Mouse (Mus musculus): Measurements from ENCODE around the gene Tmem131l.

Gene Tmem131l

DNA sequence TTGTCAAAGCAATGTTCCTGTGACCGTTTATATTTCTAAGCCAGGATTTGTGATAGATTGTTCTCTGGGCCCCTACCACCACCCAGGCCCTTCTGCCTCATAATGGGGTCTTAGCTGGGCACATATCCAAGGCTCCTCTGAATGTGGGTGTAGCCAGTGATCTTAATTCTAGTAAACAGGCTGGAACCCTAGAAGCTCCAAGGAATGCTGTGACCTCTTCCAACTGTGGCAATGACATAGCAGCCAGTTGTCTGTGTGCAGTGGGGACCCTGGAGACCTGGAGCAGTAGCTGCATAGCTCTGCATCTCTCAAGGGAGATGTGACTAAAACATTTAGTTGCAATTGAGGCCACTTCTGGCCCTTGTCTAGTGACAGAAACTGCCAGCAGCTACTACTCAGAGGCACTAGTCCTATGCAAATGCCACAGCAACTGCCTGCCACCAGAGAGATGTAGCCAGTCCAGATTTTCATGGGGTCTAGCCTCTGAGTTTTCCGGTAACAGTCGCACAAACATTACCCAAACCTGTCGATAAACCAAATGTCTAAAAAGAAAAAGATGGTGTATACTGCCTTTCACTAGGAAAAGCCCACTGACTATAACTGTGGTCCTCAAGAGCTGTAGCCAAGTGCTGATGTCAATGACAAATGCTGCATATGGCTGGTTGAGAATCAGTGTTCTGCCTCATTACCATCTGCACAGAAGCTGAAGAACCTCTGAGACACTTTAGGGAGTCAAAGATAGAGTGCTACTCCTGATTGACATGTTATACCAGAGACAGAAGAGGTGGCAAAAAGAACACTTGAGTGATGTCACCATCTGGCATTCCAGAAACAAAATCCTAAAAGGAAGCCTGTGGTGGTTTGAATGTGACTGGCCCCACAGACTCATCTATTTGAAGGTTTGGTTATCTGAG lies 61.2 kb downstream of the Tmem131l start:
- DNase-seq (ENCODE audit: low spot score in 2 of 2): no peak

DNA sequence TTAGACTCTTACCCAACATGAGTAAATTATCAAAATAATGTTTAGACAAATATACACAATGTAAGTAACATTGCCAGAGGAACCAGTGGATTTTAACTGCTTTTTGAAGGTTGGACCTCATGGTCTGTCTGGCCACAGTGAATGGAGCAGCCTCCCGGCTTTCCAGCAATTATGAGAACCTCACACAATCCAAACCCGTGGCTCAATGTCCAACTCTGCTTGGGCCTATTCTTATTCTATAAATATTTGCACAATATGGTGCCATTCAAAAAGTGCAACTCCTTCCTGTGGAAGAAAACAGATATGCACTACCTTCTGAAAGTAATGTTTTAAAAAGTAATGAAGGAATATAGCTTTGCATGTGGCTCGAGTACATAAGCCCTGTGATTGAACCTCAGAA lies 62.2 kb downstream of the Tmem131l start:
- no peak for DNase-seq (ENCODE audit: low spot score in 2 of 2)

- no peak for DNase-seq (ENCODE audit: low spot score in 2 of 2)
These were observed 63.8 kb downstream of the Tmem131l start for GRCm38 (mm10) chr3:83976161-83976560.

- no peak for DNase-seq (ENCODE audit: low spot score in 2 of 2)
These were observed 66.6 kb downstream of the Tmem131l start for GRCm38 (mm10) chr3:83973339-83973738.

GRCm38 (mm10) chr3:83970629-83971028 lies 69.3 kb downstream of the Tmem131l start:
- DNase-seq (ENCODE audit: low spot score in 2 of 2): no peak

- DNase-seq (ENCODE audit: low spot score in 2 of 2): no peak
These were observed 70.9 kb downstream of the Tmem131l start for GRCm38 (mm10) chr3:83969081-83969480.

DNA sequence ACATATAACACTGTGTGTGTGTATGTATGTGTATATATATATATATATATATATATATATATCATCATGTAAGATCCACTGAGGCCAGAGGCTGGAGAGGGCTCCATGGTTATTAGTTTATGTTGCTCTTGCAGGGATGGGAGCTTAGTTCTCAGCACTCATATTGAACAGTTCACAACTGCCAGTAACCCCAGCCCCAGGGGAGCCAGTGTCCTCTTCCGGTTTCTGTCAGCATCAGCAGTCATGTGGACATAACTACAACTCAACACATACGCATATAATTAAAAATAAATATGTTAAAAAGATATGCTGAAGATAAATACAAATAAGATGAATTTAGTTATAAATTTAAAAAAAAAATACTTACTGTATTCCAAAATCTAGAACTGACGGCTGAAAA lies 72.2 kb downstream of the Tmem131l start:
- DNase-seq (ENCODE audit: low spot score in 2 of 2): no peak

GRCm38 (mm10) chr3:83965333-83965732 lies 74.6 kb downstream of the Tmem131l start:
- no peak for DNase-seq (ENCODE audit: low spot score in 2 of 2)

DNA sequence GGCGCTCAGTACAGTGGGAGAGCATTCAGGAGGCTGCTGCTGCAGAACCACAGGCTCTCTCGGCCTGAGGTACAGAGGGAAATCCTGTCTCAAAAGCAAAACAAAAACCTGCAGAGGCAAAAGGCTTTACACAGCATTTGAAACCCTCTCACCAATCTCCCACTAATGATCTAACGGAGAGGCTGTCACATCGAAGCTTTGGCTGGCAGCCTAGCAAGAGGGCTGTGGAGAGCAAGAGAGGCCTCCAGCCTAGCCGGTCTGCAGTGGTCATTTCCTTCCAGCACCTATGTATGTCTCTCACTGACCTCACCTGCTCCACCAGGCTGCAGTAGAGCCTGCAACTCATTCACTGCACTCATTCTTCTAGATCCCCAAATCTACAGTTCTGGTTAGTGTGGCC lies 76.3 kb downstream of the Tmem131l start:
- no peak for DNase-seq (ENCODE audit: low spot score in 2 of 2)

- no peak for DNase-seq (ENCODE audit: low spot score in 2 of 2)
These were observed 77.4 kb downstream of the Tmem131l start for GRCm38 (mm10) chr3:83962571-83962970.

DNA sequence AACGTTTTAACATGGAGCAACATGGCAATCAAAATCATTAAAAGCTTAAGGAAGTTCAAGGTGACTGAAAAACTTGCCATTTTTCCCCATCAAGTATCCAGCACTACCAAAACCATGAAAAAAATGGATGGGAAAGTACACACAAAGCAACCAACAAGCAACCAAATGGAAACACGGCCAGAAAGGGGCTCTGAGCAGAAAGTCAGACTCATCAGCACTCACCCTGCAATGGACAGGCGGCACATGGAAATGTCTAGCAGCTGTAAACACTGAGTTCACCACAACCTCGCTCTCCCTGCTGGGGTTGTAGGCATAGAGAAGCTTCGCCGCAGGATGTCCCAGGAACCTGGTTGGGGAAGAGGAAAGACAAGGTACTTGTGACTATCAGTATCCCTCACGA lies 77.9 kb downstream of the Tmem131l start:
- DNase-seq (ENCODE audit: low spot score in 2 of 2): no peak

GRCm38 (mm10) chr3:83958951-83959681 lies 80.9 kb downstream of the Tmem131l start:
- no peak for DNase-seq (ENCODE audit: low spot score in 2 of 2)

DNA sequence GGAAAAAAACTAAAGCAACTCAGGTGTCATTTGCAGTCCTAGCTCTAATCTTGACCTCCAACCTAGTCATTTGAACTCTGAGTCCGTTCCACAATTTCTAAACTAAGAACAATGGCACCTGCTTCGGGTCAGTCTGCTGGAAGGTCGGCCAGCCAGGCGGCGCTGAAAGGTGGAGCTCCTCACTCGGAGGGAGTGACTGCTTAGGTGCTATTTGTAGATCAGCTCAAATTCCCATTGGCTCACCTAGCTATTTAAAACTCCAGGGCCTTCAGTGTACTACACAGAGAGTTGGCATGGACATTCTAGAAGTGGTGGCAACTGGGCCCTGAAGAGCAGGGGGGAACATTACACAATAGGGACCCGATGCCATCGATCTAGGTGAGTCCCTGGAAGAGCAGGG lies 86.1 kb downstream of the Tmem131l start:
- DNase-seq (ENCODE audit: low spot score in 2 of 2): no peak

DNA sequence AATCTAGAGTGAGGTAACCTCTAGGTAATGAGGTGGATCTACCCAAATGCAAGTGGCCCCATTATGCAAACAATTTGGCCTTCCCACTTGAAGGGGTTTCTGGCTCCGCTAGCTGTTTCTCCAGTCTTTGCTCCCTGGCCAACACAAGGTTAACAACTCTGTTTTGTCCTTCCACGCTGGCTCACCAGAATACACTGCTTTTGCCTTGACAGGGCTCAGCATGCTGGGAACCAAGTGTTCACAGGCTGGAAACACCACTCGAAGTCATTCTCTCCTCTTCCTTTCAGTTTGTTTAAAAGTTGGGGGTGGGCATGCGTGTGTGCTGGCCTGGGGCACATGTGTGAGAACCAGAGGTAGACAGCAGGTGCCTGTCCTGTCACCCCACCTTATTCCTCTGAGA lies 91.2 kb downstream of the Tmem131l start:
- DNase-seq (ENCODE audit: low spot score in 2 of 2): no peak

DNA sequence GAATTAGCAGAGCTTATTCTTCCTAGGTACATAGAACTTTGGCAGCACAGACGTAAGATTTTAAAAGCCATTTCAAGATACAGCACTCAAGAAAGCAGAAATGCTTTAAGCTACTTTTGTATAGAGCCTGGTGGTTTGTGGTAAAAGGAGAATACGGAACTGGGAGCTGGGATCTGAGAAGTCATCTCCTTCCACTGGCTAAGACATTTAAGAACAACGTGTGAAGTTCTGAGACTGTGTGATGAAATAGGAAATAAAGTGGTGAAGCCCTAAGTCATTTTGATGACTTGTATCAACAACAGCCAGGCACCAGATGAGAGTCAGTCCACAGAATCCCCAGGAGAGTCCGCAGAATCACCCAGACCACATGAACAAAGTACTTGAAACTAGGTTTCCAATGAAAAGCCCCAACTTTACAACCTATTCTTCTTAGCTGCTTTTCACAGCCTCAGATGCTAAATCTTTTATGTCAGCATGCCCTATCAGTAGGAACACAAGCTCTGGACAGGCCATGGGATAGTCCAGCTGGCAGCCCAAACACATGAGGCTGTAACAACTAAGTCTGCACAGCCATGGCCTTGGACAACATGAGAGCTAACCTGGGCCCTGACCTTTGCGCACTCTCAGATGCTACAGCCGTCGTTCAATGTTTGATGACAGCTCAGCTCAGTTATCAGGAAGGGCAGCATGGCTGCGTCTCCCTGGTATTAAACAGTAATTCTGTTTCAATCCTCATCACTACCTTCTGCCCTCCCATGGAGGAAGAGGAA lies 92.3 kb downstream of the Tmem131l start:
- no peak for DNase-seq (ENCODE audit: low spot score in 2 of 2)

- DNase-seq (ENCODE audit: low spot score in 2 of 2): no peak
These were observed 93.1 kb downstream of the Tmem131l start for GRCm38 (mm10) chr3:83946848-83947247.

DNA sequence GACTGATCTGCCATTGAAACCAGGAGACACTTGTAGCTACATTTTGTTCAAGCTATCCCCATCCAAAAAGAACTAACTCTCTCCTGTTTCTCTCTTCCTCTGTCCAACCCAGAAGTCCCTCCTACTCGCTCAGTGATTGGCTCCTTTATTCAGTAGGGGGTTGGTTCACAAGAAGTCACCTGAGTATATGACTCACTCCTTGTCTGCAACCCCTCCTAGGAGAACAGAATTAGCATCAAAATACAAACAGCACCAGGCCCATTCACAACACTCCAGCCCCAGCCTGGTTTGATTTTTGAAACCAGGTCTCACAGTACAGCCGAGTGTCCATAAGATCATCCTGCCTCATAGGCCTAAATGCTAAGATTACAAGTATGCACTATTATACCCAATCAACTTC lies 96.3 kb downstream of the Tmem131l start:
- no peak for DNase-seq (ENCODE audit: low spot score in 2 of 2)

DNA sequence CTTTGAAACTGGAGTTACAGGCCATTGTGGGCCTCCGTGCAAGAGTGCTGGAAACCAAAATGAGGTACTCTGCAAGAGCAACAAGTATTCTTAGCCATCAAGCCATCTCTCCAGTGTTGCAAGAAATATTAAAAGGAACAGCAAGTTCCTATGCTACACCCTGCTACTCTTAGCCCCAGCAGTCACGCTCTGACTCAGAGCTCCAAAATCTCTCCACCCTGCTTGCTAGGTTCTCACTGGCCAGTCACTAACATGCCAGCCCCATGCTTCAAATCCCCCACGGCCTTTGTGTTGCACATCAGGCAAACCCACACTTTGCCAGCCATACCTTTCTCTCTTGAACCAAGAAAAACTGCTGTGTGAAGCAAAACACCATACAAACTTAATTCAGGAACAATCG lies 96.8 kb downstream of the Tmem131l start:
- DNase-seq (ENCODE audit: low spot score in 2 of 2): no peak

DNA sequence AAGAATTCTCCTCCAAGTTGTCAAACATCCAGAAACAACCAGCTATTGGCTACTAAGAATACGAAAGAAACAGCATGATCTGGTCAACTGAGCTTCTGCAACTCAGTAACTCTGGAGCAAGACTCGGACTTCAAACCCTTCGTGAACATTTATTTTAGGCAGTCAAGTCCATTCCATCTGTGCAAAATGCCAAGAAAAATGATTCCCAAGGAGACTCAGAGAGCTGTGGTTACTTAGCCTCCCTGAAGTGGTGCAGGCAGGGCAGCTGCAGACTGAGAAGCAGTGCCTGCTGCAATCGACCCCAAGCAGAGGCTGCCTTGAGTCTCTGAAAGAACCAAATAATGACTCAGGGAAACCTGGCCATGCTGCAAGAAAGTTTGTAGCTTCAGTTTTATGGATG lies 98.1 kb downstream of the Tmem131l start:
- no peak for DNase-seq (ENCODE audit: low spot score in 2 of 2)

- DNase-seq (ENCODE audit: low spot score in 2 of 2): no peak
These were observed 101.1 kb downstream of the Tmem131l start for GRCm38 (mm10) chr3:83938871-83939270.

GRCm38 (mm10) chr3:83934514-83934913 lies 105.5 kb downstream of the Tmem131l start:
- DNase-seq (ENCODE audit: low spot score in 2 of 2): no peak

DNA sequence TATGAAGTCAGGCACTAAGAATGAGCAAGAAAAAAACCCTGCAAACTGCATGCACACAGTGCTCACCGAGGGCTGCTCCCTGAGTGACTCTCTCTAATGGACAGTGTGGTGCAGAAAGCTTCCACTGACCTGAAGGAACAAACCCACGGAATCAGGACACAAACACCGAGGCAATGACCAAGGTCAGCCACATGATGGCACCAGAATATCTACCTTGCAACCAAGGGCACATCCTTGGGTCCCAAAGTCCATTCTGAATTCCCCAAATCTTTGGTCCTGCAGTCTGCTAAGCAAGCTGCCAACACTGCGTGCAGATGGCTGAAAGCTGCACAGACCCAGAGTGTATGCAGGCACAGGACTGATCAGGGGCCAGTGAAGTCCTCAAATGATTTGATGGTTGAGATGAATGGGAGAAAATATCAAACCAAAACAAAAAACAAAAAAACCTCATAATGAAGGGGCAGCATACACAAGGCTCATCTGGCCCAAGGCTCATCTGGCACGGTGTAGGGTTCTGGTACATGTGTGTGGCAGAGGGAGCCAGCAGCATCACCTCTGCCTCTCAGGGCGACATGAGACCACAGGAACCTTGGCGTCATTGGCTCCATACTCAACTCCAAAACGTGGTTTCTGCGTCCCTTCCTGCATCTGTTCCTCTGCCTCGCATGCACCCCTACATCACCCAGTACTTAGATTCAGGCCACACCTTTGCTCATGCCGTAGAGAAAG lies 124.0 kb downstream of the Tmem131l start:
- DNase-seq (ENCODE audit: low spot score in 2 of 2): no peak

Data from spleen, postnatal 14 days (tissue).